24 mouse cellular contexts compared by ENCODE assay signal in the genomic region with DNA sequence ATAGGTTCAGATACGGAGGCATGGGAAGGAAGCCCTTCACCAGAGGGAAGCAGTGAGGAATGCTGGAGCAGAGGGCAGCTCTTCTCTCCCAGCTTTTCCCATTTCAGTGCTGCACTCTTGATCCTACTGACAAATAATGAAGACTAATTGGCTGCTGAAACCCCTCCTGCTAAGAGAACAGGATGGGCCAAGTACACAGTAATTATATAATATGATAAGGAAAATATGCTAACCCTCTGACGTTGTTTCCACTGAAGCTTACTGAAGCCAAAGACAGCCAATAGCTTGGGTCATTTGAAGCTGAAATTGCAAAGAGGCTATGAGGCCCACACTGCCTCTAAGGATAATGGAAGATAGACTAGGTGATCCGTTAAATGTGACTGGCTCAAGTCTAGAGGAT.
"Had no signal": no experiment of that assay in that cellular context is flagged by ENCODE, and none has a peak within 500 bp of the region (broad histone marks: within the 10 kb centered on the region; RNA-seq: fewer than 3 reads in every experiment).

No protein-coding gene starts in this region.

- H3K36me3 ChIP-seq: intestine, embryonic 15.5 days; kidney, embryonic 15.5 days; limb, embryonic 10.5 days; limb, embryonic 13.5 days; midbrain, embryonic 15.5 days; neural tube, embryonic 13.5 days had no signal

- H3K27me3 ChIP-seq: intestine, embryonic 15.5 days; kidney, embryonic 15.5 days; midbrain, embryonic 15.5 days; neural tube, embryonic 13.5 days had no signal

- H3K9ac ChIP-seq: intestine, embryonic 15.5 days; kidney, embryonic 15.5 days; limb, embryonic 13.5 days; liver, embryonic 14.5 days; liver, postnatal 0 days; midbrain, embryonic 15.5 days; neural tube, embryonic 13.5 days had no signal

- H3K4me1 ChIP-seq: intestine, embryonic 15.5 days; kidney, embryonic 15.5 days; limb, embryonic 10.5 days; limb, embryonic 13.5 days; midbrain, embryonic 15.5 days; neural tube, embryonic 13.5 days had no signal

- H3K27ac ChIP-seq: intestine, embryonic 15.5 days; kidney, embryonic 15.5 days; layer of hippocampus, adult 2 months; limb, embryonic 10.5 days; limb, embryonic 13.5 days; liver, embryonic 14.5 days; midbrain, embryonic 15.5 days; neural tube, embryonic 13.5 days; stomach, postnatal 0 days had no signal

- H3K4me3 ChIP-seq: intestine, embryonic 15.5 days; kidney, embryonic 15.5 days; layer of hippocampus, adult 2 months; limb, embryonic 10.5 days; limb, embryonic 13.5 days; midbrain, embryonic 15.5 days; myocyte; neural tube, embryonic 13.5 days had no signal

- H3K4me2 ChIP-seq: intestine, embryonic 15.5 days; kidney, embryonic 15.5 days; limb, embryonic 13.5 days; midbrain, embryonic 11.5 days; midbrain, embryonic 15.5 days; neural tube, embryonic 13.5 days had no signal

- ATAC-seq: intestine, embryonic 15.5 days; liver, postnatal 0 days; midbrain, embryonic 15.5 days had no signal

- DNase-seq: kidney, adult 11 months; kidney, adult 8-10 months; kidney, postnatal 14 days; layer of hippocampus, adult 9-11 months; liver; liver, postnatal 0 days; lung, postnatal 4 days; right cerebral cortex, adult 18-20 months; right cerebral cortex, postnatal 14 days; right cerebral cortex, postnatal 4 days; thymus, adult 2 months; thymus, postnatal 14 days; thymus, postnatal 4 days had no signal

- H3K9me3 ChIP-seq: intestine, embryonic 15.5 days; kidney, embryonic 15.5 days; limb, embryonic 10.5 days; limb, embryonic 13.5 days; midbrain, embryonic 15.5 days; neural tube, embryonic 13.5 days had no signal
